Mouse (Mus musculus) intestine, embryonic 15.5 days (tissue): ENCODE data around the gene Irx4. TPM values are rescaled to one million over a fixed set of nuclear protein-coding genes. Genes with fewer than 3 reads are reported as not detected.

Experiments used
- ATAC-seq: fragments of 200-750 bp; cut with Nextera tagmentation; 2 replicates; pipeline ENCODE4 v1.8.0; 2017; ENCODE audit warnings: moderate TSS enrichment, moderate library complexity
- H3K27ac ChIP-seq: fragments of 300-500 bp; sonication (generic); 2 replicates; pipeline ENCODE4 v1.5.1; 2015; ENCODE audit warnings: mild to moderate bottlenecking, inconsistent platforms
- H3K27me3 ChIP-seq: fragments of 300-500 bp; sonication (generic); replicated peaks from 2 replicates; pipeline ENCODE4 v1.6.1; 2015; ENCODE audit warnings: inconsistent platforms
- H3K36me3 ChIP-seq: fragments of 300-500 bp; sonication (generic); 2 replicates; pipeline ENCODE4 v1.6.1; 2015; ENCODE audit warnings: inconsistent platforms
- H3K4me1 ChIP-seq: fragments of 300-500 bp; sonication (generic); replicated peaks from 2 replicates; pipeline ENCODE4 v1.6.1; 2015; ENCODE audit warnings: inconsistent platforms
- H3K4me2 ChIP-seq: fragments of 300-500 bp; sonication (generic); replicated peaks from 2 replicates; pipeline ENCODE4 v1.6.1; 2015; ENCODE audit warnings: mild to moderate bottlenecking, inconsistent platforms
- H3K4me3 ChIP-seq: fragments of 300-500 bp; sonication (generic); replicated peaks from 2 replicates; pipeline ENCODE4 v1.5.1; 2015; ENCODE audit warnings: inconsistent platforms
- H3K9ac ChIP-seq: fragments of 300-500 bp; sonication (generic); 2 replicates; pipeline ENCODE4 v1.6.1; 2015; ENCODE audit warnings: inconsistent platforms
- H3K9me3 ChIP-seq: fragments of 300-500 bp; sonication (generic); 2 replicates; pipeline ENCODE4 v1.6.1; 2016; ENCODE audit warnings: inconsistent platforms
- WGBS: fragments of 180-500 bp; shearing (Covaris S2); methylation state at CpG from one replicate; pipeline ENCODE4 v1.1.7; 2015; 5-methylcytosine and 5-hydroxymethylcytosine counted together
- polyA plus RNA-seq: library from polyadenylated mRNA; unstranded; fragments of >200 nt; fragmentation: Nextera tagmentation; extraction: Ambion mirVana; gene quantifications from 2 replicates; pipeline ENCODE4 v1.2.1, GENCODE M21; 2015

The Irx4 gene
- polyA plus RNA-seq, 1 experiment from 2014 or later, result 0.26 TPM

DNA sequence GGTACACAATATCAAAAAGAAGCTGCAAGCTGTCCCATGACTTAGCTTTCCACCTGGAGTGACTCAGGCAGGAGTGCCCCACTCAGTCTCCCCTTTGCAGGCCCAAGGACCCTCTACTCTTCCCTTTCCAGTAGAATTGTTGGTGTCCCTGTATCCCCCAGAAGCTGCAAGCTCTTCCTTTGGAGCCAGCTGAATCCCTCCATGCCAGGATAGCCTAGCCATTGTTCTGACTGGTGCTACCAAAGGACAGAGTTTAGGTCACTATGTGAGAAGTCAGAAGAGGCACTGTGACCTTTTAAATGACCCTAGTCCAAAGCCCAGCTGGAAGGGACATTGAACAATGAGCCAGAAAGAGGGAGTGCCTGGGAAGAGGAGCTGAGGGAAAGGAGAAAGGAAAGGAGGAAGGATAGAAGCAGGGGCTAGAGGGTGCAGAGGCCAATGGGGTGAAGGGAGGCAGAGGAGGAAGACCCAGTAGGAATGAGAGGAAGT lies 12.6 kb downstream of the Irx4 start:
- peaks cover 17% of the 10 kb centered on the region for H3K4me1 ChIP-seq
- H3K27me3 ChIP-seq, result peaks cover 64% of the 10 kb centered on the region
- no peak overlapping the region for H3K9ac ChIP-seq
- H3K9me3 ChIP-seq, result no peaks in the 10 kb centered on the region
- no peak overlapping the region for H3K4me2 ChIP-seq
- no peak overlapping the region for H3K4me3 ChIP-seq
- no peak overlapping the region for H3K27ac ChIP-seq
- no peak for ATAC-seq
- H3K36me3 ChIP-seq, result no peaks in the 10 kb centered on the region

DNA sequence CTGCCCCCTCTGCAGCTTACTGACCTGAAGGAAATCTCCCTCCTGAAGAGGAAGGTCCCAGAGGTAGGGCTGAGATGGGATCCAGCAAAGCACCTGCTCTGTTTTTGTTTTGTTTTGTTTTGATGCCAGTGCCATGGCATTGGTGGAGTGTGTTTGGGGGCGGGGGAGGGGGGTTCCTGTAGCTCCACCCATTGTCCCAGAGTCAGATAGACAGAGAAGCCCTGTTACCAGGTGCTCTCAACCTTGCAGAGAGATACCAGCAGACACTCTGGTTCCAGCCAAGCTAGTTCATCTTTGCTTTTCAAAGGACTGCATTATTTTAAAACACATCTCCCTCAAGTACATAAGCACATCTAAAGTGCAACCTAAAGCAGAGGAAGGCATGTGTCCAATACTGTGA lies 13.3 kb downstream of the Irx4 start:
- Histone ChIP-seq H3K4me1 (peaks cover 13% of the 10 kb centered on the region), H3K27ac (no peak overlapping the region), H3K27me3 (peaks cover 57% of the 10 kb centered on the region), H3K4me2 (no peak overlapping the region), H3K9me3 (no peaks in the 10 kb centered on the region), H3K36me3 (no peaks in the 10 kb centered on the region), H3K4me3 (no peak overlapping the region), H3K9ac (no peak overlapping the region)
- WGBS, result 47% methylated on average over 1 of the region's 1 CpGs
- ATAC-seq, result no peak

DNA sequence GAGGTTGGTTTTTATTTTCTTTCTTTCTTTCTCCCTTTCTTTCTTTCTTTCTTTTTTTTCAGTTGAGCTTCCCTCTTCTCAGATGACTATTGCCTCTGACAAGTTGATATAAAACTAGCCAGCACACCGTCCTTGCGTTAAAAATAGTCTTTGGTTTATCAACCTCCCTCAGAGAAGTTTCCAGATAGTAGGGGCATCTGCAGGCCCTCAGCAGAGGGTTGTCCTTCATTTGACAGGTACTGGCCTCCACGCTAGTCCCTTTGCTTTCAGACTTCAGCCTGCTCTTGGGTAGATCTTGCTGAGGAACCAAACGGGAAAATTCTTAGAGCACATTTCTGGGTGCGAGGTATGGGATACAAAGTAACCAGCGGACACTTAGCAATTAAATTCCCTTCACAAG lies 17.1 kb downstream of the Irx4 start:
- Histone ChIP-seq H3K4me3 (no peak overlapping the region), H3K36me3 (no peaks in the 10 kb centered on the region), H3K4me1 (no peaks in the 10 kb centered on the region), H3K4me2 (no peak overlapping the region), H3K9ac (no peak overlapping the region), H3K27ac (no peak overlapping the region), H3K27me3 (peaks cover 19% of the 10 kb centered on the region), H3K9me3 (no peaks in the 10 kb centered on the region)
- 66% methylated on average over 6 of the region's 6 CpGs for WGBS
- ATAC-seq, result no peak

DNA sequence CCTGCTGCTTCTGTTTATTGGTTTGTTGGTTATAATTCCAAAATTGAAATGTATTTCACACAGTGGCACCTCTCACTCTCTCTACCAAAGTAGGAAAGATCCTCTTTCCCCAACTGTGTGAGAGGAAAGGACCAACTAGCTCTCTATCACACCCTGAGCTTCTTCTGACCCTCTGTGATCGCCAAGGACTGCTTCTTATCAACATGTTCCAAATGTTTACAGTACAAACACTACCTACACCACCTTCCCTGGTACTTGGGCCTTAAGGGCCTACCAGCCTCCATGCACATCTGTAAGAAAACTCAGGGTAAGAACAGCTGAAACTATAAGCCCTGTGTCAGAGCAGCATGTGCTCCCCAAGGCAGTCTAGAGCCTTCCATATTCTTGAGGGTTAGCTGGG lies 17.5 kb downstream of the Irx4 start:
- Histone ChIP-seq H3K4me1 (no peaks in the 10 kb centered on the region), H3K9me3 (no peaks in the 10 kb centered on the region), H3K27me3 (peaks cover 14% of the 10 kb centered on the region), H3K9ac (no peak overlapping the region), H3K4me2 (no peak overlapping the region), H3K36me3 (no peaks in the 10 kb centered on the region), H3K27ac (no peak overlapping the region), H3K4me3 (no peak overlapping the region)
- WGBS, result 25% methylated on average over 1 of the region's 1 CpGs
- no peak for ATAC-seq

- H3K4me1 ChIP-seq, result no peaks in the 10 kb centered on the region
- ATAC-seq, result peak; percentile 93
- H3K4me2 ChIP-seq, result no peak overlapping the region; the same call in 1 of the 2 replicates
- no peaks in the 10 kb centered on the region for H3K9me3 ChIP-seq
- H3K27me3 ChIP-seq, result peaks cover 2% of the 10 kb centered on the region; the same call in 1 of the 2 replicates
- H3K9ac ChIP-seq, result no peak overlapping the region
- H3K36me3 ChIP-seq, result no peaks in the 10 kb centered on the region
- H3K27ac ChIP-seq, result peak overlapping the region; percentile 62
- H3K4me3 ChIP-seq, result no peak overlapping the region
- WGBS, result 56% methylated on average over 1 of the region's 1 CpGs
Observed at GRCm38 (mm10) chr13:73279196-73279595, 18.9 kb downstream of the Irx4 start.

DNA sequence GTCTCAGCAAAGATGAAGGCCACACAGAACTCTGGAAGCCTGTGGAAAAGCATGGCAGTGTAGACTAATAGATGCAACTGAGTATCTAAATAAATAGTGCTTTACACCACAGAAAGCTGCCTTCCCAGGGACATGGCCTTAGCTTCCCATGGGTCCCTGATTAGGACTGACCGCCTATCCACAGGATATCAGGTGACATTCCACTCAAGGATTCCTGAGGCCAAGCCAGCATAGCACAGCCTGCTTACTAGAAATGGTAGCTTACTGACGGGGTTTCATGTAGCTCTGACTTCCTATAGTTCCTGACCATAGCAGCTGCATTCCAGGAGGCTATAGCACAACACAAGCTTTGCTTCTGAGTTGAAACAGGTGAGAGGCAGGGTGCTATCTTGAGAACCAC lies 22.1 kb downstream of the Irx4 start:
- no peak overlapping the region for H3K4me2 ChIP-seq
- ATAC-seq, result no peak
- H3K9me3 ChIP-seq, result no peaks in the 10 kb centered on the region
- 72% methylated on average over 2 of the region's 2 CpGs for WGBS
- H3K4me1 ChIP-seq, result no peaks in the 10 kb centered on the region
- H3K36me3 ChIP-seq, result no peaks in the 10 kb centered on the region
- H3K27ac ChIP-seq, result no peak overlapping the region
- no peak overlapping the region for H3K9ac ChIP-seq
- no peaks in the 10 kb centered on the region for H3K27me3 ChIP-seq
- H3K4me3 ChIP-seq, result no peak overlapping the region

DNA sequence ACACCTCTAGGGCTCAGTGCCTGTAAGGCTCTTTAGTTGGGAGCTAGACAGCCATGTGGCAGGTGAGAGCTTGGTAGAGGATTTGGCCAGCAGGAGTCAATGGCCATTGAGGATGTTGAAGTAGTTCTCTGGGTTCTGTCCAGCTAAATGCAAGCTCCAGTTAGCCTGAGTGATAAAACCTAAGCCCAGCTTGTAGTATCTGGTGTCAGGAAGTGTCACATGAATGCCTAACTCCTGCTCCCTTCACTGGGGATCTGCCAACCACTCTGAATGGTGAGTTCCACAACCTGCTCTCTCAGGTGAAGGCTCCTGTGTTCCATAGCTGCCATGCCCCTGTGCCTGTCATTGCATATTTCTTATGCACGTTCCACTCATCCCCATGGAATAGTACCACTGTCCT lies 23.3 kb downstream of the Irx4 start:
- ATAC-seq, result no peak
- Histone ChIP-seq H3K27me3 (no peaks in the 10 kb centered on the region), H3K4me2 (no peak overlapping the region), H3K9me3 (no peaks in the 10 kb centered on the region), H3K9ac (no peak overlapping the region), H3K4me1 (no peaks in the 10 kb centered on the region), H3K4me3 (no peak overlapping the region), H3K36me3 (no peaks in the 10 kb centered on the region), H3K27ac (no peak overlapping the region)
- WGBS, result 86% methylated on average over 1 of the region's 1 CpGs

DNA sequence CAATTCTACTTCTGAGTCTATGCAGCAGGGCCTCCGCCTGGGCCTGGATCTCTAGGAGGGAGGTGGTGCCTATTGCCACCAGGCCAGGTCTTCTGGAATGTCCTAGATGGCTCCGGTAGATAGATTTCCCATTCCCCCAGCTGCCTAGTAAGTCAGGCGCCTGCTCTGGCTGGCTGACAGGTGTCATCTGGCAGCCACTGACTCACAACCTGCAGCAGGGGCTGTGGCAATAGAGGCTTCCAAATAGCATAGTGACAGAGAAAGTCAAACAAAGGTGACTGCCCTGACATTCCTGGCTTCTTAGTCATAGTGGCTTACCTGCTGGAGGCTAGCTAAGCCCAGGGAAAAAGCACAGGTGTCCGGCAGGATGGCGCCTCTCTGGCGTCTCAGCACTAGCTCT lies 29.9 kb downstream of the Irx4 start:
- ATAC-seq, result peak; percentile 91
- no peak overlapping the region for H3K9ac ChIP-seq

GRCm38 (mm10) chr13:73291102-73291501 lies 30.8 kb downstream of the Irx4 start:
- WGBS, result 24% methylated on average over 2 of the region's 2 CpGs
- no peak for ATAC-seq
- Histone ChIP-seq H3K9ac (no peak overlapping the region), H3K4me3 (no peak overlapping the region), H3K27ac (no peak overlapping the region), H3K9me3 (no peaks in the 10 kb centered on the region), H3K4me1 (0 out of 2 replicates have a peak, but pooled peaks cover 4% of the 10 kb centered on the region), H3K36me3 (no peaks in the 10 kb centered on the region), H3K27me3 (no peaks in the 10 kb centered on the region), H3K4me2 (no peak overlapping the region)

More for the DNA sequence above, 29.9 kb downstream of the Irx4 start:
- Histone ChIP-seq H3K4me1 (0 out of 2 replicates have a peak, but pooled peaks cover 4% of the 10 kb centered on the region), H3K9me3 (no peaks in the 10 kb centered on the region), H3K4me2 (no peak overlapping the region), H3K27me3 (no peaks in the 10 kb centered on the region), H3K36me3 (no peaks in the 10 kb centered on the region), H3K27ac (0 out of 2 replicates have a peak overlapping the region, but pooled peaks have one; percentile 15), H3K4me3 (no peak overlapping the region)
- WGBS, result 69% methylated on average over 6 of the region's 6 CpGs

DNA sequence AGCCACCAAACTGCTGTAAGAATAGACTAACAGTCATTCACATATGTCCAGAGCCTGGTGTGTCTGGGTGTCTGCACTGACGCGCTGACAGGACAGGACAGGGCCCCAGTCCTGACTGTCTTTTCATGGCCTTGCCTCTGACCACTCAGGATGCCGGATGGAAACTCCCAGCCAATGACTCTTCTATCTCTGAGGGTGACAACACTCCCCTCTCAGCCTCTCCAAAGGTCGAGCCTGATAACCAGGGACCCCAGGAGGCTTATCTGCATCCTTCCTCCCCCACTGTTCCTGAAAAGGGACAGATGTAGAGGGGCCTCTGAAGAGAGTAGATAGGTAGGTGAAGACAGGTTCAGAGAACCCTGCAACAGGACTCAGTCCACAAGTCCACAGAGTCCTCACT lies 38.4 kb downstream of the Irx4 start:
- no peak for ATAC-seq
- Histone ChIP-seq H3K36me3 (no peaks in the 10 kb centered on the region), H3K27ac (no peak overlapping the region), H3K9ac (no peak overlapping the region), H3K4me3 (no peak overlapping the region), H3K4me2 (no peak overlapping the region), H3K4me1 (no peaks in the 10 kb centered on the region), H3K27me3 (no peaks in the 10 kb centered on the region), H3K9me3 (no peaks in the 10 kb centered on the region)
- 67% methylated on average over 4 of the region's 4 CpGs for WGBS

DNA sequence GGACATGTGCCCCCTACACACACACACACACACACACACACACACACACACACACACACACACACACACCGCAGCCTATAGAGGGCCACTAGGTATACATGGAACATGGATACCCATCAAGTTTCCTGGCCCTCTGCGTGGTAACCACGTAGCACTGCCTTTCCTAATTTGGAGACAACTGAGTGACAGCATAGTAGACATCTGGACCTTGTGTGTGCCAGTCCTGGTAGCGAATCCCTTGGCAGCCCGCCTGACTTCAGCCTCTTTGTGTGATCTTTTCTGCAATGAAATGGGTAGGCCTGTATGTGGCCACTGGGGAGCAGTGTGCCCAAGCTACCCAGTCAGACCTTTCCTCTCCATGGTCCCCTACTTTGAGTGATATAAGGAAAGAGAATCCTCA lies 39.0 kb downstream of the Irx4 start:
- no peaks in the 10 kb centered on the region for H3K36me3 ChIP-seq
- H3K27me3 ChIP-seq, result no peaks in the 10 kb centered on the region
- H3K27ac ChIP-seq, result no peak overlapping the region
- no peak; the same call in 1 of the 2 replicates for ATAC-seq
- H3K9ac ChIP-seq, result no peak overlapping the region
- H3K4me2 ChIP-seq, result no peak overlapping the region
- H3K4me3 ChIP-seq, result no peak overlapping the region
- no peaks in the 10 kb centered on the region for H3K9me3 ChIP-seq
- 87% methylated on average over 5 of the region's 5 CpGs for WGBS
- no peaks in the 10 kb centered on the region for H3K4me1 ChIP-seq

- WGBS, result 42% methylated on average over 6 of the region's 6 CpGs
- H3K36me3 ChIP-seq, result no peaks in the 10 kb centered on the region
- no peak overlapping the region for H3K4me3 ChIP-seq
- no peak overlapping the region for H3K27ac ChIP-seq
- no peak overlapping the region for H3K9ac ChIP-seq
- H3K4me1 ChIP-seq, result no peaks in the 10 kb centered on the region
- H3K9me3 ChIP-seq, result no peaks in the 10 kb centered on the region
- H3K4me2 ChIP-seq, result no peak overlapping the region
- peak; percentile 41 for ATAC-seq
- no peaks in the 10 kb centered on the region for H3K27me3 ChIP-seq
Observed at GRCm38 (mm10) chr13:73304729-73305128, 44.5 kb downstream of the Irx4 start.

DNA sequence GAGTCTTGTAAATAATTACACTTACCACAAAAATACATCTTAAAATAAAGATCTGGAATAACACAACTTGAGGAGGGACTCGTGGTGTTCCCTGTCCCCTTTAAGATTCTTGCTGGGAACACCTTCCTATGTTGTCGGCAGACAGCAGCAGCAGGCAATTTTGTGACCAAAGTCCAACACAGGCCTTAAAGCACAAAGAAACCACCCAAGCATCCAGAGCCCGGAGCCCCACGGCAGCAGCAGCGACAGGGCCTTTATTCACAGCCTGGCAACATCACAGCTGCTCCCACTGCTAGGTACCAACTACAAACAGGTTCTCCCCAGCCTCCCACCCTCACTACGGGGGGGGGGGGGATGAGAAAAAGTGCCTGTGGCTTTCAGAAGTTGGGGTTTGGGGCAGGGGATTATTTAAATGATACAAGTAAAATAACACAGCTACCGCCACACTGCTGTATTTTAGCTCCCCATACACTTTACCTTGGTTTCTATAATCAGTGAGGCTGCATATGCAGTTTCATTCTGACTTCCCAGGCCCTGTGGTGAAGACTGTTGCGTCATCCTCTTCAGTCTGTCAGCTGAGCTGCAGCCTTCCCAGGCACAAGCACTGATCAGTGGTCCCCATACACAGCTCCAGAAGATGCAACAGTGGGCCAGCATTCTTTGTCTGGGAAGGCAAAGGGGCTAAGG lies 45.3 kb downstream of the Irx4 start:
- Histone ChIP-seq H3K36me3 (no peaks in the 10 kb centered on the region), H3K4me1 (no peaks in the 10 kb centered on the region), H3K4me3 (no peak overlapping the region), H3K9ac (no peak overlapping the region), H3K4me2 (peak overlapping the region; percentile 20; the same call in 1 of the 2 replicates), H3K27me3 (no peaks in the 10 kb centered on the region), H3K9me3 (no peaks in the 10 kb centered on the region), H3K27ac (0 out of 2 replicates have a peak overlapping the region, but pooled peaks have one; percentile 2)
- peak; percentile 84 for ATAC-seq
- WGBS, result 54% methylated on average over 8 of the region's 8 CpGs
